Mouse (Mus musculus) heart, postnatal 36 days (tissue): ENCODE results near the gene 2610318N02Rik. TPM values are rescaled to one million over a fixed set of nuclear protein-coding genes. Genes with fewer than 3 reads are reported as not detected.

Experiments
- DNase-seq, 2 experiments: peaks; one replicate each; pipeline ENCODE4 v3.0.0; 2021 to 2022
- intact Hi-C: fragments of 180-260 bp; cut with DNase I; formaldehyde crosslinking; loops from one replicate; pipeline ENCODE4 v1.15.1; 2025
- total RNA-seq, 2 experiments: library from RNA; stranded (reverse); gene quantifications; 2 replicates each; pipeline ENCODE4 v1.2.3; 2021

2610318N02Rik gene
- total RNA-seq, 2 experiments from 2014 or later = not detected

DNA sequence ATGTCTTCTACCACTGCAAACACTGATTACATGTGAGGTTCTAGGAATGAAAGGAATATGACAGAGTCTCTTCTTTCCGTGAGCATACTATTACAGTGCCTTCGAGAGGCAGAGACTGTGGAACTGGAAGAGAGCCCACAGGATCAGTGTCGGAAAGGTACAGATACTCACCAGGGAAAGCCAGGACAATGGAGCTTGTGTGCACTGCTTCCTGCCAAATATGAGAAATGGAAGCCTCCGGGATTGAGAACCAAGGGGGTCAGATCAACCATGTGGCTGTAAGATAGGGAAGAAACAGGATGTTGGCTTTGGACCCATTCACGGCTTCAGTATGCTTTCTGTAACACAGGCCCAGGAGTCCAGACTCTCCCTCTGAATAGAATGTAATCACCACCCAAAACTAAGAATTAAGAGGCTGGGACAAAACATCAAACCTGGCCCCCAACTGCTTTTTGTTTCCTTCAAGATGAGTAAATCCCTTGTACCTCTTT, 7.6 kb downstream of the 2610318N02Rik start:
- intact Hi-C loops = no loop called here
- no peak for DNase-seq

GRCm38 (mm10) chr16:17110771-17111743, 13.9 kb downstream of the 2610318N02Rik start, which contains the start of gene Ppil2:
TSS of gene Ppil2 (minus strand) at chr16:17111257.
- DNase-seq = peak; percentile 72 to 75
- intact Hi-C loops = loop anchor here (5.0 kb wide), 1 partner anchor 129 kb away; the partner anchor contains the start of gene Mapk1

DNA sequence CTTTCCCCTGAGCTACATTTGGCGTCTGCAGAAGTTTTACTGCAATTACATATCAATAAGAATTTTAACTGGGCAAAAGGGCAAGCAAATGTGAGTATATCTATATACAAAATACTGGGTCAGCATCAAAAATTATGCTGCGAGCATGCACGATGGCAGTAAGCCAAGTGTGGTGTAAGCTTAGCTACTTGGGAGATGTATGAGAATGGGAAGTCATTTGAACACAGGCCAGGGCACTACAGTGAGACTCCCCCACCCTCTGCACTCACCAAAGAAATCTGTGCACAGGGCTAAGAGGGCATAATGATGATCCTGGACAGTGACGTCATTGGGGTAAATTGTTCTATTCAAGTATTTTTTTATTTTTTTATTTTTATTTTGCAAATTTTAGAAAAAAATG, 20.4 kb downstream of the 2610318N02Rik start:
- intact Hi-C loops = no loop called here

DNA sequence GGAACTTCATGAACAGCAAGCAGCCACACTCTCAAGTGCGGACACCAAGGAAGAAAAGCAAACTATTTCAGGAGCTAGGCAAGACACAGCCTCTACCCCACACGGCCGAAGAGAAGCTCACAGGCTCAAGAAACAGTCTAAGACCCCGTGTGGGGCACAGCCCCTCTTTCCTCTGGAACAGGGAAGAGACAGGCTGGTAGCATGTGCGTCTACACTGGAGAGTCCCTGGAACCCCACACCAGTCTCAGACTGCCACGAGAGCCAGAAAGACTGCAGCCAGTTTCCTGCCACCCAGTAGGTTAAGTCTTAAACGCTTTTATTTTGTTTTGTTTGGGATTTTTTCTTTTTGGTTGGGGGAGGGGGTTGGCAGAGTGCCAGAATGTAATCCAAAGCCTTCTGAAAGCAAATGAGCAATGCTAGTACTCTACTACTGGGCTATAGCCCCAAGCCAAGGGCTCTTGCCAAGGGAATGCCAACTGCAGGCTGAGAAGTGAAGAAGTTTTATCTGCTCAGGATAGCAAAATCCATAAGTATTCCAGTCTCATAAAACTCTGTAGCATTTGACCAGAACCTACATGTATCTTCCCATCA, 22.2 kb downstream of the 2610318N02Rik start:
- intact Hi-C loops = no loop called here
- DNase-seq = no peak

More for the DNA sequence above, 20.4 kb downstream of the 2610318N02Rik start:
- DNase-seq = no peak

DNA sequence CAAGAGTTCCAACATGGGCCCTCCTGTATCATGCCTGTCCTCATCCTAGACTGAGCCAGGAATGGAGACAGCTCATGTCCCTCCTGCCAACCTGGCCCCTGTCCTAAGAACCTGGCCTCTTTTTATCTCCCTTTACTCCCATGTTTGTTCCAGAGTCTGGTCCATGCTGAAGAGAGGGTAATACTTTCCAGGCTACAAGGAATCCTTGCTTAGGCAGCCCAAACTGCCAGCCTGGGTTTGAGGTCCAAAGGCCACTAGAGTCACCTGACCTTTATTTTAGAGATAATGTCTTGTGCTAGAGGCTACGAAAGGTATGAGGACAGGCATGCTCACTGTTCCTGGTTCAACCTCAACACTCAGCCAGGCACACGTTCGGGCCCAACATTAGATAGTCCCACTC, 28.0 kb downstream of the 2610318N02Rik start:
- DNase-seq = no peak
- intact Hi-C loops = no loop called here

GRCm38 (mm10) chr16:17088346-17088745, 36.6 kb downstream of the 2610318N02Rik start:
- intact Hi-C loops = no loop called here

DNA sequence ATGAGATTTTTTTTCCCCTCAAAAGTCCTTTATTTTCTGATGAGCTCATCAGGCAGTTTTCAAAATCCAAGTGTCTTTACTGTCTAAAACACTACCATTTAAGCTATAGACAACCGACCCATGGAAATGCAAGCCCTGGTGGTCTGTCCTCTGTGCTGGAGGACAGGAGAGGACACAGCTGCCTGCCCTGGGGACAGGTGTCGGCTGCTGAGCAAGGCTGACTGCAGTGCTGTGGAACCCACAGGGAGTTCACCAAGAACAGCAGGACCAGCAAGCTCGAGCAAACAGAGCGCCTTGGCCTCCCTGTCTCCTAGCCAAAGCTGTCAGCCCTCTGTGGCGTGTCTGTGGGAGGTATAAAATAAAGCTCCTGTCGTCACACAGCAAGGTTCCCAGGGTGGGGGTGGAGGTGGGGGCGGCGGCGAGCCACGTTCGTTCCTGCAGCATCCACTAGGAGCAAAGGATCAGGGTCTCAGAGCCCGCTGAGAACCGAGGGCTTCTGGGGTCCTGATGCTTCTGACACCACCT, 38.2 kb downstream of the 2610318N02Rik start:
- intact Hi-C loops = no loop called here
- no peak for DNase-seq

More at GRCm38 (mm10) chr16:17088346-17088745, 36.6 kb downstream of the 2610318N02Rik start:
- DNase-seq = no peak

GRCm38 (mm10) chr16:17086241-17086640, 38.7 kb downstream of the 2610318N02Rik start:
- DNase-seq = no peak
- intact Hi-C loops = no loop called here

GRCm38 (mm10) chr16:17085636-17086035, 39.3 kb downstream of the 2610318N02Rik start:
- intact Hi-C loops = no loop called here
- no peak for DNase-seq

GRCm38 (mm10) chr16:17082121-17082792, 42.7 kb downstream of the 2610318N02Rik start:
- intact Hi-C loops = no loop called here
- DNase-seq = no peak

GRCm38 (mm10) chr16:17078101-17078500, 46.9 kb downstream of the 2610318N02Rik start:
- intact Hi-C loops = no loop called here
- DNase-seq = no peak

DNA sequence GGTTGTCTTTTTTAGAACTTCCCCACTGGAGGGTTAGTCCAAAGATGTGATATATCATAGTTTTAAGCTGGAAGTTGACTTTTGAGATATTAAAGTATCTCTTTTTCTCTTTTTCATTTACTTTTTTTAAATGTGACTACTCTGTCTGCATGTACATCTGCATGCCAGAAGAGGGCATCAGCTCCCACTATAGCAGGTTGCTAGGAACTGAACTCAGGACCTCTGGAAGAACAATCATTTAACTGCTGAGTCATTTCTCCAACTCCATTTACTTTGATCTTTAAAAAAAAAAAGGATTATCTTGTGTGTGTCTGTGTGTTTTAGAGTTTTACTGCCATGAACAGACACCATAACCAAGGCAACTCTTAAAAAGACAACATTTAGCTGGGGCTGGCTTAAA, 48.1 kb downstream of the 2610318N02Rik start:
- intact Hi-C loops = no loop called here

DNA sequence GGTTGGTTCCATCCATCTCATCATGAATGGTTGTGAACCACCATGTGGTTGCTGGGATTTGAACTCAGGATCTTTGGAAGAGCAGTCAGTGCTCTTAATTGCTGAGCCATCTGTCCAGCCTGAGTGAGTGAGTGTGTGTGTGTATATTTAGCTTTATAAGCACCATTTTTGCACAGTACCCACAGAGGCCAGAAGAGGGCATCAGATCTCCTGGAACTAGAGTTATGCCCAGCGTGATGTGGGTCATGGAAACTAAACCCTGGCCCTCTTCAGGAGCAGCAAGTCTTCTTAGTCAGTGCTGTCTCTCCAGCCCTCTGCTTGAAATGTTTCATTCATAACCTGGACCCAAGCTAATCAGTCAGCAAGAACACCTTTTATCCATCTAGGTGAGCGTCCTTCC, 48.7 kb downstream of the 2610318N02Rik start:
- no peak for DNase-seq
- intact Hi-C loops = no loop called here

More for the DNA sequence above, 48.1 kb downstream of the 2610318N02Rik start:
- no peak for DNase-seq

DNA sequence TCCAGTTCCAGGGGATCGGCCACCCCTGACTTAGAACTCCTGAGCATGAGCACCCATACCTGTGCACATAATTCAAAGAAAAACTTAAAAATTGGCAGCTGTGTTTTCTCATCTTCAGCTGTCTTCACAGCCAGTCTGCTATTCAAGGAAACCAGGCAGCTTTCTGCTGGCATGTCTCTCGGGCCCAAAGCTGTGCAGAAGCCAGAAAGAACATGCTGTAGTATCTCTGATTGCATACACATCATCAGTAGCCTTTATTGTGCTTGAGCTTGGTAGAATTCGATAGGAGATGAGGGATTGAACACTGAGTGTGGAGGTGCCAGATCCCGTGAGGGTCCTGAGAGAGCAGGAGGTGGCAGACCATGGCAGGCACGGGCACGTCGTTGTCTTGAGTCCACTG, 52.0 kb downstream of the 2610318N02Rik start:
- no peak for DNase-seq
- intact Hi-C loops = no loop called here

DNA sequence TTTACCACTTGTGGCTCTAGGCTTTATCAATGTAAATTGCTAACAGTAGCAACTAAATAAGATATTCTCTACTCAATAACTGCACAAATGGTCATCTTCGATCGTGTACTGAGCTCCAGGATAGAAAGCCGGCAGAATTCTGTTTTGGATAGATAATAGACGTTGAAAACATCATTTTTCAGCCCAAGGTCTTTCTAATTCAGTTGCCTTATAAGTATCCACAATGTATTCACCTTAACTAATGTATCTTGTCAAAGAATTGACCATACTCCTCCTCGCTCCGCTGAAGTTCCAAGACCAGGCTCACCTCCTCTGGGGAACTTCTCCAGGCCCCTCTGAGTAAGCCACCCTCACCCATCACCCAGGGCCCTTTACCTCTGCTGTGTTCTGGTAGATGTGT, 54.3 kb downstream of the 2610318N02Rik start:
- intact Hi-C loops = no loop called here
- no peak for DNase-seq

- peak; percentile 88 to 90 for DNase-seq
- intact Hi-C loops = no loop called here
These were observed 55.2 kb downstream of the 2610318N02Rik start, which contains the start of gene Ypel1 for GRCm38 (mm10) chr16:17069511-17070443. TSS of gene Ypel1 (plus strand) at chr16:17069696.

DNA sequence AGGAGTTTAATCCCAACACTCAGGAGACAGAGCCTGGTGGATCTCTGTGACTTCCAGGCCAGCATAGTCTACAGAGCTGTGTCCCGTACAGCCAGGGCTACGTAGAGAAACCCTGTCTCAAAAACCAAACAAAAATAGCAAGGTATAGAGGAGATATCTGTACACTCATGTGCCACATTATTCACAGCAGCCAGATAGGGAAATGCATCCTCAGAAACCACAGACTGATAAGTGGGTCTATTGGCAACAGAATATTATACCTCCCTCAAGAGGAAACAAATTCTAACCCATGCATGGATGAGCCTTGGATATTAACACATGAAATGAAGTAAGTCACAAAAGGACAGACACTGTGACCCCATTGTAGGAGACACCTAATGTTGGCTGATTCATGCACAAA, 57.4 kb downstream of the 2610318N02Rik start:
- DNase-seq = no peak
- intact Hi-C loops = no loop called here
